Comparison of ENCODE assay signal across 15 mouse cellular contexts in genomic region chr14:91776126-91776525, GRCm38 (mm10).
"Had no signal": no experiment of that assay in that cellular context is flagged by ENCODE, and none has a peak within 500 bp of the region (broad histone marks: within the 10 kb centered on the region; RNA-seq: fewer than 3 reads in every experiment).

No protein-coding gene starts in this region.

- H3K9me3 ChIP-seq: limb, embryonic 15.5 days; liver, embryonic 12.5 days; midbrain, embryonic 10.5 days; neural tube, embryonic 12.5 days had no signal

- DNase-seq: kidney, adult 11 months; kidney, postnatal 10 days; kidney, postnatal 4 days; lung, embryonic 14.5 days; lung, postnatal 10 days; lung, postnatal 4 days; thymus, postnatal 4 days had no signal

- H3K27ac ChIP-seq: layer of hippocampus, adult 2 months; left cerebral cortex, adult 2 months; limb, embryonic 15.5 days; liver, embryonic 12.5 days; midbrain, embryonic 10.5 days; neural tube, embryonic 12.5 days; stomach, postnatal 0 days had no signal

- H3K27me3 ChIP-seq: limb, embryonic 15.5 days; liver, embryonic 12.5 days; neural tube, embryonic 12.5 days had no signal

- H3K9ac ChIP-seq: limb, embryonic 15.5 days; liver, embryonic 12.5 days; lung, embryonic 14.5 days; neural tube, embryonic 12.5 days had no signal

- ATAC-seq: liver, embryonic 12.5 days had no signal

- H3K4me2 ChIP-seq: limb, embryonic 15.5 days; liver, embryonic 12.5 days; lung, embryonic 14.5 days; neural tube, embryonic 12.5 days had no signal

- H3K36me3 ChIP-seq: limb, embryonic 15.5 days; liver, embryonic 12.5 days; midbrain, embryonic 10.5 days; neural tube, embryonic 12.5 days had no signal

- H3K4me3 ChIP-seq: layer of hippocampus, adult 2 months; left cerebral cortex, adult 2 months; limb, embryonic 15.5 days; liver, embryonic 12.5 days; midbrain, embryonic 10.5 days; myocyte; neural tube, embryonic 12.5 days had no signal

- H3K4me1 ChIP-seq: limb, embryonic 15.5 days; liver, embryonic 12.5 days; neural tube, embryonic 12.5 days had no signal
